15 mouse cellular contexts compared by ENCODE assay signal in genomic region chr14:25539493-25540116, GRCm38 (mm10).
DNase-seq lines count a peak whose midpoint lies in the region; ATAC-seq and TF ChIP-seq lines count a peak whose summit lies in the region.
"Had no signal": no experiment of that assay in that cellular context is flagged by ENCODE, and none has a peak within 500 bp of the region (broad histone marks: within the 10 kb centered on the region; RNA-seq: fewer than 3 reads in every experiment).

No protein-coding gene starts in this region.

- 0 out of 2 replicates have a peak, but pooled peaks have one; percentile 10 for ATAC-seq in embryonic facial prominence, embryonic 13.5 days (ENCODE audit: insufficient number of reproducible peaks, insufficient read depth, low FRiP score, low TSS enrichment, low read depth)
- no peak for ATAC-seq in intestine, postnatal 0 days
- no peak for ATAC-seq in intestine, embryonic 15.5 days
- ATAC-seq in lung, embryonic 14.5 days (ENCODE audit: insufficient read depth), result no peak

- H3K36me3 ChIP-seq in embryonic facial prominence, embryonic 13.5 days, result peaks cover 55% of the 10 kb centered on the region
- peaks cover 94% of the 10 kb centered on the region for H3K36me3 ChIP-seq in embryonic facial prominence, embryonic 10.5 days (replicated peaks)
- peaks cover 22% of the 10 kb centered on the region; the same call in 1 of the 2 replicates for H3K36me3 ChIP-seq in intestine, postnatal 0 days (ENCODE audit: control insufficient read depth, insufficient read depth)
- H3K36me3 ChIP-seq in intestine, embryonic 15.5 days, result peaks cover 14% of the 10 kb centered on the region
- peaks cover 29% of the 10 kb centered on the region for H3K36me3 ChIP-seq in lung, embryonic 14.5 days (ENCODE audit: insufficient read depth)
- H3K36me3 ChIP-seq in MEL (ENCODE audit: control insufficient read depth in 1 of 2, insufficient read depth in 2 of 2, low read length in 2 of 2), result no peaks in the 10 kb centered on the region; a peak in 1 of 4 replicates

- no peak for DNase-seq in embryonic facial prominence, embryonic 10.5 days (ENCODE audit: low spot score)
- no peak for DNase-seq in lung, embryonic 14.5 days
- no peak for DNase-seq in lung, adult 18-20 months
- no peak for DNase-seq in MEL (ENCODE audit: low read depth, low spot score)
- DNase-seq in ovary, postnatal 14 days (ENCODE audit: low spot score), result no peak
- DNase-seq: adrenal gland, postnatal 25 days; thymus, adult 18-20 months had no signal

- no peak overlapping the region for H3K4me2 ChIP-seq in embryonic facial prominence, embryonic 13.5 days
- H3K4me2 ChIP-seq in intestine, postnatal 0 days (replicated peaks; ENCODE audit: low read depth), result no peak overlapping the region
- H3K4me2 ChIP-seq in intestine, embryonic 15.5 days (replicated peaks), result no peak overlapping the region
- no peak overlapping the region for H3K4me2 ChIP-seq in lung, embryonic 14.5 days
- H3K4me2 ChIP-seq: heart, embryonic 11.5 days; kidney, embryonic 15.5 days; liver, embryonic 15.5 days; neural tube, embryonic 12.5 days had no signal

- 83% methylated on average over 10 of the region's 10 CpGs for WGBS in embryonic facial prominence, embryonic 13.5 days
- WGBS in embryonic facial prominence, embryonic 10.5 days, result 88% methylated on average over 10 of the region's 10 CpGs
- 80% methylated on average over 10 of the region's 10 CpGs for WGBS in intestine, postnatal 0 days
- 87% methylated on average over 10 of the region's 10 CpGs for WGBS in intestine, embryonic 15.5 days
- 77% methylated on average over 10 of the region's 10 CpGs for WGBS in lung, embryonic 14.5 days

- TF ChIP-seq EP300 in MEL (IDR thresholded peaks at IDR 0.05; ENCODE audit: low read depth in 1 of 2, low read length in 2 of 2), result no peak

- H3K79me2 ChIP-seq in MEL (ENCODE audit: control insufficient read depth, insufficient read depth, low read length, poor library complexity), result no peaks in the 10 kb centered on the region

- no peak overlapping the region for H3K4me3 ChIP-seq in embryonic facial prominence, embryonic 13.5 days
- no peak overlapping the region for H3K4me3 ChIP-seq in embryonic facial prominence, embryonic 10.5 days
- H3K4me3 ChIP-seq in intestine, postnatal 0 days (ENCODE audit: low read depth, low read length), result no peak overlapping the region
- H3K4me3 ChIP-seq in intestine, embryonic 15.5 days (replicated peaks), result no peak overlapping the region
- H3K4me3 ChIP-seq in lung, embryonic 14.5 days (ENCODE audit: low read depth, low read length), result no peak overlapping the region
- no peak overlapping the region for H3K4me3 ChIP-seq in MEL (ENCODE audit: control insufficient read depth in 1 of 2, insufficient read depth in 1 of 2, low read depth in 2 of 2, low read length in 2 of 2)
- H3K4me3 ChIP-seq: erythroblast, embryonic 14.5 days; kidney, embryonic 15.5 days; liver, embryonic 15.5 days; neural tube, embryonic 12.5 days had no signal

- 0 out of 2 replicates have a peak, but pooled peaks cover 16% of the 10 kb centered on the region for H3K4me1 ChIP-seq in embryonic facial prominence, embryonic 13.5 days
- H3K4me1 ChIP-seq in embryonic facial prominence, embryonic 10.5 days, result peaks cover 28% of the 10 kb centered on the region
- H3K4me1 ChIP-seq in intestine, postnatal 0 days (replicated peaks; ENCODE audit: control insufficient read depth, insufficient read depth, low read length), result 0 out of 2 replicates have a peak, but pooled peaks cover 4% of the 10 kb centered on the region
- H3K4me1 ChIP-seq in intestine, embryonic 15.5 days (replicated peaks), result peaks cover 22% of the 10 kb centered on the region
- peaks cover 9% of the 10 kb centered on the region; the same call in 1 of the 2 replicates for H3K4me1 ChIP-seq in lung, embryonic 14.5 days (ENCODE audit: insufficient read depth)
- H3K4me1 ChIP-seq in MEL (ENCODE audit: control insufficient read depth in 1 of 2, insufficient read depth in 2 of 2, low read length in 2 of 2), result no peaks in the 10 kb centered on the region

- H3K9me3 ChIP-seq in embryonic facial prominence, embryonic 13.5 days, result no peaks in the 10 kb centered on the region
- no peaks in the 10 kb centered on the region for H3K9me3 ChIP-seq in embryonic facial prominence, embryonic 10.5 days
- H3K9me3 ChIP-seq in intestine, postnatal 0 days (ENCODE audit: control insufficient read depth), result no peaks in the 10 kb centered on the region
- no peaks in the 10 kb centered on the region for H3K9me3 ChIP-seq in intestine, embryonic 15.5 days
- H3K9me3 ChIP-seq in lung, embryonic 14.5 days (ENCODE audit: low read depth, low read length), result no peaks in the 10 kb centered on the region
- H3K9me3 ChIP-seq in MEL (replicated peaks; ENCODE audit: insufficient read depth, low read length), result no peaks in the 10 kb centered on the region
- H3K9me3 ChIP-seq: kidney, embryonic 15.5 days; liver, embryonic 15.5 days; neural tube, embryonic 12.5 days had no signal

- TF ChIP-seq RAD21 in MEL (IDR thresholded peaks at IDR 0.05; ENCODE audit: low read depth, low read length), result no peak

- TF ChIP-seq CTCF in intestine, postnatal 0 days (IDR thresholded peaks at IDR 0.05; ENCODE audit: low read depth), result peak; percentile 59
- peak; percentile 47 for TF ChIP-seq CTCF in lung, embryonic 14.5 days (IDR thresholded peaks at IDR 0.05; ENCODE audit: low read depth)
- peak in 2 of 3 experiments; percentile 3 to 17; a peak in 1 of 6 replicates for TF ChIP-seq CTCF in MEL (IDR thresholded peaks at IDR 0.05 in 2 of 3, conservative IDR thresholded peaks at IDR 0.05 in 1 of 3; ENCODE audit: control insufficient read depth in 1 of 3, insufficient read depth in 1 of 3, low read depth in 2 of 3, low read length in 3 of 3, poor library complexity in 1 of 3, severe bottlenecking in 1 of 3)

- no peak for TF ChIP-seq POLR2A in MEL (IDR thresholded peaks at IDR 0.05; ENCODE audit: control insufficient read depth in 1 of 2, insufficient read depth in 1 of 2, low read depth in 1 of 2, low read length in 2 of 2, poor library complexity in 1 of 2)

- H3K9ac ChIP-seq in embryonic facial prominence, embryonic 13.5 days, result no peak overlapping the region
- no peak overlapping the region for H3K9ac ChIP-seq in intestine, postnatal 0 days (ENCODE audit: low read depth, low read length)
- H3K9ac ChIP-seq in intestine, embryonic 15.5 days, result no peak overlapping the region
- no peak overlapping the region for H3K9ac ChIP-seq in lung, embryonic 14.5 days
- H3K9ac ChIP-seq in MEL (ENCODE audit: control insufficient read depth, low read depth, low read length, poor library complexity, severe bottlenecking), result no peak overlapping the region
- H3K9ac ChIP-seq: kidney, embryonic 15.5 days; liver, embryonic 15.5 days; neural tube, embryonic 12.5 days had no signal

- H3K27me3 ChIP-seq in embryonic facial prominence, embryonic 13.5 days, result no peaks in the 10 kb centered on the region
- no peaks in the 10 kb centered on the region for H3K27me3 ChIP-seq in embryonic facial prominence, embryonic 10.5 days (replicated peaks; ENCODE audit: low read depth, poor library complexity, severe bottlenecking)
- H3K27me3 ChIP-seq in intestine, postnatal 0 days (replicated peaks; ENCODE audit: control insufficient read depth, insufficient read depth, low read length), result no peaks in the 10 kb centered on the region
- H3K27me3 ChIP-seq in intestine, embryonic 15.5 days (replicated peaks), result no peaks in the 10 kb centered on the region
- H3K27me3 ChIP-seq in lung, embryonic 14.5 days (ENCODE audit: insufficient read depth, low read length), result no peaks in the 10 kb centered on the region
- H3K27me3 ChIP-seq in MEL (ENCODE audit: control insufficient read depth in 1 of 2, insufficient read depth in 2 of 2, low read length in 2 of 2), result no peaks in the 10 kb centered on the region
- H3K27me3 ChIP-seq: kidney, embryonic 15.5 days; liver, embryonic 15.5 days; neural tube, embryonic 12.5 days had no signal

- H3K27ac ChIP-seq in embryonic facial prominence, embryonic 13.5 days, result no peak overlapping the region
- H3K27ac ChIP-seq in embryonic facial prominence, embryonic 10.5 days (replicated peaks), result no peak overlapping the region; the same call in 1 of the 2 replicates
- H3K27ac ChIP-seq in intestine, postnatal 0 days (ENCODE audit: low read depth, low read length), result 0 out of 2 replicates have a peak overlapping the region, but pooled peaks have one; percentile 5
- H3K27ac ChIP-seq in intestine, embryonic 15.5 days, result no peak overlapping the region
- H3K27ac ChIP-seq in lung, embryonic 14.5 days (ENCODE audit: low read depth), result no peak overlapping the region
- no peak overlapping the region for H3K27ac ChIP-seq in MEL (ENCODE audit: control insufficient read depth, low read depth, low read length)
- H3K27ac ChIP-seq: kidney, embryonic 15.5 days; liver, embryonic 15.5 days; neural tube, embryonic 12.5 days had no signal

TF ChIP-seq in MEL, 35 proteins besides CTCF, POLR2A, EP300 and RAD21:
- no peak for TF ChIP-seq USF2 (IDR thresholded peaks at IDR 0.05; ENCODE audit: borderline replicate concordance in 1 of 2, insufficient read depth in 1 of 2, low read depth in 1 of 2, low read length in 2 of 2)
- no peak for TF ChIP-seq POLR2AphosphoS5 (IDR thresholded peaks at IDR 0.05; ENCODE audit: borderline replicate concordance, low read depth, low read length)
- no peak for TF ChIP-seq SIN3A (IDR thresholded peaks at IDR 0.05; ENCODE audit: low read length)
- TF ChIP-seq ZC3H11A (IDR thresholded peaks at IDR 0.05; ENCODE audit: low read depth, low read length), result no peak
- no peak for TF ChIP-seq MAZ (IDR thresholded peaks at IDR 0.05; ENCODE audit: low read depth, low read length)
- TF ChIP-seq SMC3 (IDR thresholded peaks at IDR 0.05; ENCODE audit: low read depth, low read length), result no peak
- no peak for TF ChIP-seq KAT2A (conservative IDR thresholded peaks at IDR 0.05; ENCODE audit: low read depth, low read length)
- TF ChIP-seq NRF1 (IDR thresholded peaks at IDR 0.05; ENCODE audit: insufficient read depth, low read depth, low read length, poor library complexity, severe bottlenecking), result no peak
- no peak for TF ChIP-seq ZMIZ1 (IDR thresholded peaks at IDR 0.05; ENCODE audit: low read depth, low read length)
- no peak for TF ChIP-seq CHD1 (IDR thresholded peaks at IDR 0.05; ENCODE audit: low read depth, low read length)
- no peak for TF ChIP-seq GABPA (IDR thresholded peaks at IDR 0.05; ENCODE audit: low read depth, low read length)
- no peak for TF ChIP-seq USF1 (IDR thresholded peaks at IDR 0.05; ENCODE audit: low read depth, low read length)
- TF ChIP-seq JUND (IDR thresholded peaks at IDR 0.05; ENCODE audit: low read depth, low read length), result no peak
- no peak for TF ChIP-seq NELFE (IDR thresholded peaks at IDR 0.05; ENCODE audit: low read depth, low read length)
- TF ChIP-seq POLR2AphosphoS2 (IDR thresholded peaks at IDR 0.05; ENCODE audit: low read length), result no peak
